Mouse (Mus musculus) olfactory bulb, adult 2 months (tissue): ENCODE results near the gene Eif4b. TPM values are rescaled to one million over a fixed set of nuclear protein-coding genes. Genes with fewer than 3 reads are reported as not detected.

Source experiments
- H3K27ac ChIP-seq: fragments of 200-500 bp; 2 replicates; pipeline ENCODE4 v1.5.1; 2012; ENCODE audit warnings: low read depth, low read length; ENCODE audit not compliant: insufficient read depth
- H3K4me1 ChIP-seq: fragments of 200-500 bp; 2 replicates; pipeline ENCODE4 v1.6.1; 2012; ENCODE audit warnings: low read length; ENCODE audit not compliant: control insufficient read depth, insufficient read depth
- H3K4me3 ChIP-seq: fragments of 200-500 bp; 2 replicates; pipeline ENCODE4 v1.5.1; 2012; ENCODE audit warnings: mild to moderate bottlenecking, low read depth, low read length, moderate library complexity; ENCODE audit not compliant: insufficient read depth
- CTCF ChIP-seq: fragments of 200-500 bp; IDR thresholded peaks from 2 replicates; pipeline ENCODE4 v1.5.1; 2012; ENCODE audit warnings: low read depth, mild to moderate bottlenecking, low read length, moderate library complexity; ENCODE audit not compliant: insufficient read depth
- POLR2A ChIP-seq: fragments of 200-500 bp; IDR thresholded peaks from 2 replicates; pipeline ENCODE4 v1.6.1; 2012; ENCODE audit warnings: mild to moderate bottlenecking, low read depth, low read length, moderate library complexity; ENCODE audit not compliant: insufficient read depth
- WGBS: fragments of 180-500 bp; shearing (Covaris S2); methylation state at CpG from one replicate; pipeline ENCODE4 v1.1.7; 2018; 5-methylcytosine and 5-hydroxymethylcytosine counted together
- polyA plus RNA-seq: library from polyadenylated mRNA; stranded (reverse); fragments of >200 nt; gene quantifications from 2 replicates; pipeline ENCODE4 v1.2.4, GENCODE M21; 2012; ENCODE audit warnings: low replicate concordance; ENCODE audit not compliant: missing spikeins, insufficient read depth, insufficient read length

Eif4b gene
- polyA plus RNA-seq, 1 experiment = 618 TPM

- 85% methylated on average over 3 of the region's 3 CpGs for WGBS
- TF ChIP-seq POLR2A = no peak
- no peak for TF ChIP-seq CTCF
These were observed 28.8 kb upstream of the Eif4b start for GRCm38 (mm10) chr15:102044745-102045144.

GRCm38 (mm10) chr15:102045691-102046090 is 27.9 kb upstream of the Eif4b start:
- Histone ChIP-seq H3K4me1 (no peaks in the 10 kb centered on the region), H3K27ac (no peak overlapping the region), H3K4me3 (no peak overlapping the region)
- 93% methylated on average over 10 of the region's 10 CpGs for WGBS
- no peak for TF ChIP-seq CTCF

More at GRCm38 (mm10) chr15:102044745-102045144, 28.8 kb upstream of the Eif4b start:
- Histone ChIP-seq H3K4me1 (no peaks in the 10 kb centered on the region), H3K4me3 (no peak overlapping the region), H3K27ac (no peak overlapping the region)

- 83% methylated on average over 6 of the region's 6 CpGs for WGBS
- peaks cover 4% of the 10 kb centered on the region; the same call in 1 of the 2 replicates for H3K4me1 ChIP-seq
- no peak overlapping the region for H3K4me3 ChIP-seq
- H3K27ac ChIP-seq = no peak overlapping the region
- no peak for TF ChIP-seq CTCF
- TF ChIP-seq POLR2A = no peak
These were observed 25.6 kb upstream of the Eif4b start for GRCm38 (mm10) chr15:102048006-102048405.

- H3K27ac ChIP-seq = no peak overlapping the region
- no peak overlapping the region for H3K4me3 ChIP-seq
- TF ChIP-seq CTCF (no peak), POLR2A (no peak)
- H3K4me1 ChIP-seq = peaks cover 4% of the 10 kb centered on the region; the same call in 1 of the 2 replicates
These were observed 23.7 kb upstream of the Eif4b start for GRCm38 (mm10) chr15:102049871-102050270.

GRCm38 (mm10) chr15:102051920-102052683 is 21.5 kb upstream of the Eif4b start:
- Histone ChIP-seq H3K4me3 (peak overlapping the region; percentile 61), H3K27ac (no peak overlapping the region), H3K4me1 (peaks cover 4% of the 10 kb centered on the region; the same call in 1 of the 2 replicates)
- TF ChIP-seq POLR2A (no peak), CTCF (no peak)
- WGBS = 1% methylated on average over 30 of the region's 33 CpGs

- Histone ChIP-seq H3K4me3 (no peak overlapping the region), H3K27ac (no peak overlapping the region), H3K4me1 (peaks cover 4% of the 10 kb centered on the region; the same call in 1 of the 2 replicates)
- TF ChIP-seq POLR2A (no peak), CTCF (no peak)
- WGBS = 92% methylated on average over 15 of the region's 15 CpGs
These were observed 16.9 kb upstream of the Eif4b start for GRCm38 (mm10) chr15:102056495-102057174.

GRCm38 (mm10) chr15:102065661-102066325 is 7.8 kb upstream of the Eif4b start:
- no peak overlapping the region for H3K4me3 ChIP-seq
- WGBS = 3% methylated on average over 20 of the region's 20 CpGs
- TF ChIP-seq POLR2A = no peak
- TF ChIP-seq CTCF = peak; percentile 100
- no peak overlapping the region for H3K27ac ChIP-seq
- peaks cover 3% of the 10 kb centered on the region; the same call in 1 of the 2 replicates for H3K4me1 ChIP-seq

GRCm38 (mm10) chr15:102070476-102071467 is 2.8 kb upstream of the Eif4b start:
- 73% methylated on average over 13 of the region's 13 CpGs for WGBS
- TF ChIP-seq CTCF = no peak
- no peak for TF ChIP-seq POLR2A
- Histone ChIP-seq H3K4me3 (no peak overlapping the region), H3K27ac (no peak overlapping the region), H3K4me1 (peaks cover 2% of the 10 kb centered on the region; the same call in 1 of the 2 replicates)
